Mouse (Mus musculus): Measurements from ENCODE around the gene Gprc5b. TPM values are rescaled to one million over a fixed set of nuclear protein-coding genes. Genes with fewer than 3 reads are reported as not detected.

The Gprc5b gene
- total RNA-seq, 2 experiments from 2014 or later, result 111 to 184 TPM

Other genes with a start within 250 kb of the Gprc5b start
- gene Iqck, start 139.5 kb downstream of the Gprc5b start, total RNA-seq (2021), result 10 to 100 TPM; 18.4 to 20.5 TPM
- gene Knop1, start 139.0 kb downstream of the Gprc5b start, total RNA-seq (2021), result 10 to 100 TPM; 48.6 to 68.5 TPM
- not detected for gene Gpr139, start 189.4 kb upstream of the Gprc5b start, total RNA-seq (2021)